Mouse (Mus musculus) heart, adult 2 months (tissue): ENCODE measurements at regions not wholly inside any gene's neighbourhood (a gene's known extent, or its start where the extent isn't known, plus 50 kb on each side); places are given as distances from the start of the nearest gene placed in this dataset.

Experiments
- DNase-seq, 2 experiments: peaks; one replicate each; pipeline ENCODE4 v3.0.0; 2021
- H3K27ac ChIP-seq: fragments of 200-600 bp; 2 replicates; pipeline ENCODE4 v1.8.1; 2022
- H3K27me3 ChIP-seq: fragments of 200-500 bp; 2 replicates; pipeline ENCODE4 v1.6.1; 2012; ENCODE audit warnings: mild to moderate bottlenecking, low read length, inconsistent platforms, mixed read lengths; ENCODE audit not compliant: control insufficient read depth, insufficient read depth
- H3K36me3 ChIP-seq: fragments of 200-500 bp; 2 replicates; pipeline ENCODE4 v1.6.1; 2012; ENCODE audit warnings: low read length, inconsistent platforms; ENCODE audit not compliant: control insufficient read depth, insufficient read depth
- H3K4me1 ChIP-seq: fragments of 200-500 bp; 2 replicates; pipeline ENCODE4 v1.6.1; 2011; ENCODE audit warnings: low read length; ENCODE audit not compliant: control insufficient read depth, insufficient read depth
- H3K4me3 ChIP-seq: fragments of 200-600 bp; 2 replicates; pipeline ENCODE4 v1.8.1; 2022
- H3K79me2 ChIP-seq: fragments of 200-500 bp; replicated peaks from 2 replicates; pipeline ENCODE4 v1.6.1; 2012; ENCODE audit warnings: mild to moderate bottlenecking, inconsistent platforms, low read length, moderate library complexity, mixed read lengths; ENCODE audit not compliant: control insufficient read depth, insufficient read depth
- H3K9ac ChIP-seq: fragments of 200-500 bp; 2 replicates; pipeline ENCODE4 v1.6.1; 2012; ENCODE audit warnings: low read depth, mild to moderate bottlenecking, control low read depth, inconsistent platforms, low read length, mixed read lengths
- CTCF ChIP-seq: fragments of 200-600 bp; IDR thresholded peaks from 2 replicates; pipeline ENCODE4 v1.8.1; 2022; ENCODE audit warnings: antibody characterized with exemption, mild to moderate bottlenecking, moderate library complexity
- EP300 ChIP-seq: fragments of 200-500 bp; IDR thresholded peaks from 2 replicates; pipeline ENCODE4 v1.6.1; 2011; ENCODE audit warnings: low read depth, low read length, control low read depth; ENCODE audit not compliant: insufficient read depth
- POLR2A ChIP-seq: fragments of 200-500 bp; IDR thresholded peaks from 2 replicates; pipeline ENCODE4 v1.6.1; 2011; ENCODE audit warnings: mild to moderate bottlenecking, low read depth, low read length, control low read depth; ENCODE audit not compliant: insufficient read depth
- WGBS: fragments of 180-500 bp; shearing (Covaris S2); methylation state at CpG from one replicate; pipeline ENCODE4 v1.1.7; 2018; 5-methylcytosine and 5-hydroxymethylcytosine counted together
- intact Hi-C: fragments of 180-260 bp; cut with DNase I; formaldehyde crosslinking; loops from one replicate; pipeline ENCODE4 v1.15.1; 2025

GRCm38 (mm10) chr7:70769655-70770054 lies 403.1 kb upstream of the Nr2f2 start:
- WGBS: 49% methylated on average over 6 of the region's 6 CpGs

GRCm38 (mm10) chr7:70767697-70768096 lies 401.2 kb upstream of the Nr2f2 start:
- H3K4me3 ChIP-seq: no peak overlapping the region
- no peak overlapping the region for H3K9ac ChIP-seq
- WGBS: 52% methylated on average over 5 of the region's 5 CpGs
- peak in 1 of 2 experiments; percentile 5 for DNase-seq
- H3K27me3 ChIP-seq: no peaks in the 10 kb centered on the region
- intact Hi-C loops: no loop called here
- H3K36me3 ChIP-seq: no peaks in the 10 kb centered on the region
- no peak overlapping the region for H3K27ac ChIP-seq
- no peaks in the 10 kb centered on the region; the same call in 1 of the 2 replicates for H3K4me1 ChIP-seq
- TF ChIP-seq CTCF (no peak), POLR2A (no peak), EP300 (no peak)
- no peaks in the 10 kb centered on the region for H3K79me2 ChIP-seq

More at GRCm38 (mm10) chr7:70769655-70770054, 403.1 kb upstream of the Nr2f2 start:
- Histone ChIP-seq H3K27ac (no peak overlapping the region), H3K4me1 (no peaks in the 10 kb centered on the region; the same call in 1 of the 2 replicates), H3K79me2 (no peaks in the 10 kb centered on the region), H3K4me3 (no peak overlapping the region), H3K27me3 (no peaks in the 10 kb centered on the region), H3K36me3 (no peaks in the 10 kb centered on the region), H3K9ac (no peak overlapping the region)
- intact Hi-C loops: no loop called here
- TF ChIP-seq EP300: no peak
- no peak for TF ChIP-seq CTCF
- peak in 1 of 2 experiments; percentile 11 for DNase-seq

DNA sequence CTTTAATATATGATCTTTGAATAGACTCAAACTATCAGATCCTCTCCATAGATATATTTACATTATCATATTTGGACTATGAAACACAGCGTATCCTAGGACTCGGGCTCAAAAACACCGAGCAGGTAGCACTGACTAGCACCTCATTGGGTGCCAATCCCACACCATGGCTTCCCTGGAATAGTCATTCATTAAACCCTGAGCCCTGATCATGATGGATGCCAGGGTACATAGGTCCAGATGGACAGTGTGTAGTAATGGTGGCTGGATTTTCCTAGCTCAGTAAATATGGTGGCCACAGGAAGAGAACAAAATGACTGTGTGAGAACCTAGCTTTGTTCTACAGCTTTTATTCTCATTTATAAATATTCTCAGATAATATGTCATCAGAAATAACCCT lies 390.1 kb upstream of the Nr2f2 start:
- TF ChIP-seq CTCF (no peak), POLR2A (no peak), EP300 (no peak)
- Histone ChIP-seq H3K36me3 (no peaks in the 10 kb centered on the region), H3K4me3 (no peak overlapping the region), H3K79me2 (no peaks in the 10 kb centered on the region), H3K4me1 (no peaks in the 10 kb centered on the region), H3K27me3 (no peaks in the 10 kb centered on the region), H3K9ac (no peak overlapping the region), H3K27ac (no peak overlapping the region)
- no peak for DNase-seq
- WGBS: 93% methylated on average over 3 of the region's 3 CpGs
- intact Hi-C loops: no loop called here

GRCm38 (mm10) chr7:70754826-70755225 lies 388.3 kb upstream of the Nr2f2 start:
- H3K27me3 ChIP-seq: no peaks in the 10 kb centered on the region
- no peaks in the 10 kb centered on the region for H3K4me1 ChIP-seq
- no peak for DNase-seq
- no peak overlapping the region for H3K4me3 ChIP-seq
- no peak overlapping the region for H3K9ac ChIP-seq
- no peaks in the 10 kb centered on the region for H3K36me3 ChIP-seq
- H3K79me2 ChIP-seq: no peaks in the 10 kb centered on the region
- intact Hi-C loops: no loop called here
- no peak for TF ChIP-seq POLR2A
- WGBS: 79% methylated on average over 1 of the region's 1 CpGs
- no peak overlapping the region for H3K27ac ChIP-seq

DNA sequence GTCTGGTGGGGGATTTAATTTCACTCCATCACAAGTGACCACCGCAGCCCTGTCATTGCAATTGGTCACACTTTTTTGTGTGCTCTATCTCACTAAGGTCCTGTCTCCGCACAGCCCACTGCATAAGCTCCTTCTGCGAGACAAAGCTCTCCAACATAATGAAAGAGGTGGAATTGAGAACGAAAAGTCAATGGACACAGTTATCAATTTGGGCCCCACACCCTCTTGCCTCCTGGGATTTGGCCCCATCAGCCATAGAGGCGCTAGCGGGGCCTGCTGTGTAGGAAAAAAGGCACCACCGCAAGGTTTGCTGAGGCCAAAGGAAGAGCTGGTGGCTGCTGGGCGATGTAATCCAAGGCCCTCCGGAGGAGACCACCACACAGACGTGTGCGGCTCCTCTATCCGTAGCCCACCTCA lies 386.3 kb upstream of the Nr2f2 start:
- no peak for TF ChIP-seq POLR2A
- no peak for TF ChIP-seq CTCF
- no peak for TF ChIP-seq EP300
- DNase-seq: no peak
- Histone ChIP-seq H3K4me1 (no peaks in the 10 kb centered on the region), H3K36me3 (no peaks in the 10 kb centered on the region), H3K27me3 (no peaks in the 10 kb centered on the region), H3K27ac (no peak overlapping the region), H3K9ac (no peak overlapping the region), H3K79me2 (no peaks in the 10 kb centered on the region), H3K4me3 (no peak overlapping the region)
- intact Hi-C loops: no loop called here
- 89% methylated on average over 12 of the region's 12 CpGs for WGBS

DNA sequence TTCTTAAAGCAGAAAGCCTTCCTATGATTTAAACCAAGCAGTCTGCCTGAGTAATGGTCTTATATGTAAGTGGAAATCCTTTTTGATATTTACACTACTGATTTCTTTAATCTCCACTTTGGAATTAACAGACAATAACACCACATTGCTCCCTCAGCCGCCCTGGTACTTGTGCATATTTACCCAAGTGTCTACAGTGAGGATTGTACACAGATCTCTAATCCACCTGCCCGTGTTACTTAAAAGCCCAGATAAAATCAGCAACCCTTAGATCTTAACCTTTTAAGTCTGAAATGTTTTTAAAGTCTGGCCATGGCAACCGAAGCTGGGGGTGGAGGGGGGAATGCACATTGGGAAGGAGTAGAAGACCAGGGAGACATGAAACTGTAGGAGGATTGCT lies 382.3 kb upstream of the Nr2f2 start:
- H3K9ac ChIP-seq: no peak overlapping the region
- DNase-seq: no peak
- 62% methylated on average over 3 of the region's 3 CpGs for WGBS
- no peaks in the 10 kb centered on the region for H3K36me3 ChIP-seq
- no peak overlapping the region for H3K27ac ChIP-seq
- no peaks in the 10 kb centered on the region for H3K79me2 ChIP-seq
- H3K27me3 ChIP-seq: no peaks in the 10 kb centered on the region
- no peak overlapping the region for H3K4me3 ChIP-seq
- no peak for TF ChIP-seq POLR2A
- no peak for TF ChIP-seq CTCF
- TF ChIP-seq EP300: no peak
- no peaks in the 10 kb centered on the region for H3K4me1 ChIP-seq
- intact Hi-C loops: no loop called here

GRCm38 (mm10) chr7:70748345-70748744 lies 381.8 kb upstream of the Nr2f2 start:
- no peaks in the 10 kb centered on the region for H3K36me3 ChIP-seq
- intact Hi-C loops: no loop called here
- H3K79me2 ChIP-seq: no peaks in the 10 kb centered on the region
- no peak overlapping the region for H3K4me3 ChIP-seq
- no peak for DNase-seq
- H3K4me1 ChIP-seq: no peaks in the 10 kb centered on the region
- no peaks in the 10 kb centered on the region for H3K27me3 ChIP-seq
- WGBS: 84% methylated on average over 8 of the region's 8 CpGs
- no peak overlapping the region for H3K27ac ChIP-seq
- TF ChIP-seq CTCF: no peak
- no peak for TF ChIP-seq EP300
- TF ChIP-seq POLR2A: no peak
- H3K9ac ChIP-seq: no peak overlapping the region
